ENCODE assay signal across 27 mouse cellular contexts in genomic region chr8:47883739-47884138, GRCm38 (mm10). TPM values are rescaled to one million over a fixed set of nuclear protein-coding genes. Genes with fewer than 3 reads are reported as not detected.
DNase-seq lines count a peak whose midpoint lies in the region; ATAC-seq and TF ChIP-seq lines count a peak whose summit lies in the region.
"Had no signal": no experiment of that assay in that cellular context is flagged by ENCODE, and none has a peak within 500 bp of the region (broad histone marks: within the 10 kb centered on the region; RNA-seq: fewer than 3 reads in every experiment).

No protein-coding gene starts in this region.

- peak; percentile 55 for ATAC-seq in megakaryocyte progenitor cell, adult 5-6 weeks (replicated peaks; ENCODE audit: poor library complexity)
- 0 out of 2 replicates have a peak, but pooled peaks have one; percentile 61 for ATAC-seq in megakaryocyte-erythroid progenitor cell, adult 5-6 weeks (replicated peaks; ENCODE audit: low FRiP score, low TSS enrichment, poor library complexity, severe bottlenecking)
- ATAC-seq: forebrain, embryonic 13.5 days; forebrain, embryonic 16.5 days had no signal

- no peak for TF ChIP-seq CTCF in kidney, adult 2 months (conservative IDR thresholded peaks at IDR 0.05; ENCODE audit: insufficient read depth, insufficient read length, low read depth, low read length)

- no peaks in the 10 kb centered on the region for H3K27me3 ChIP-seq in kidney, adult 2 months (replicated peaks; ENCODE audit: control insufficient read depth, insufficient read depth, low read length)
- H3K27me3 ChIP-seq: embryonic facial prominence, embryonic 13.5 days; embryonic facial prominence, embryonic 15.5 days; forebrain, embryonic 13.5 days had no signal

- 89% methylated on average over 8 of the region's 8 CpGs for WGBS in kidney, adult 2 months

- TF ChIP-seq POLR2A in kidney, adult 2 months (IDR thresholded peaks at IDR 0.05; ENCODE audit: low read depth, low read length): no peak

- H3K4me3 ChIP-seq in kidney, adult 2 months (ENCODE audit: insufficient read depth, low read depth, low read length): no peak overlapping the region
- H3K4me3 ChIP-seq: embryonic facial prominence, embryonic 13.5 days; embryonic facial prominence, embryonic 15.5 days; erythroblast, embryonic 14.5 days; forebrain, embryonic 10.5 days; forebrain, embryonic 13.5 days had no signal

- peaks cover 18% of the 10 kb centered on the region for H3K4me1 ChIP-seq in kidney, adult 2 months (ENCODE audit: control insufficient read depth, insufficient read depth, low read length)
- H3K4me1 ChIP-seq: forebrain, embryonic 13.5 days had no signal

- DNase-seq in kidney, adult 2 months: no peak
- no peak for DNase-seq in kidney, postnatal 14 days
- DNase-seq in spleen, postnatal 4 days (ENCODE audit: low spot score in 2 of 2): no peak
- DNase-seq: adrenal gland, adult 2 months; adrenal gland, postnatal 10 days; adrenal gland, postnatal 25 days; cerebellum, adult 11 months; cerebellum, adult 18-20 months; cerebellum, adult 8-10 months; cerebellum, adult 9-11 months; cerebellum, postnatal 14 days; cerebellum, postnatal 36 days; embryo, embryonic 11 days had no signal

- peak overlapping the region; percentile 78 for H3K27ac ChIP-seq in kidney, adult 2 months (ENCODE audit: insufficient read depth, low read depth, low read length)
- H3K27ac ChIP-seq: embryonic facial prominence, embryonic 13.5 days; embryonic facial prominence, embryonic 15.5 days; forebrain, embryonic 10.5 days; forebrain, embryonic 13.5 days had no signal

- H3K36me3 ChIP-seq in kidney, adult 2 months (ENCODE audit: control insufficient read depth, insufficient read depth, low read length): peaks cover 2% of the 10 kb centered on the region; the same call in 1 of the 2 replicates

RNA-seq across cellular contexts. Expression of gene Cldn22, which starts 59.5 kb away (rescaled TPM):
- polyA plus RNA-seq in kidney, adult 2 months (2012; rRNA removed): 0.77 and 1.3 TPM in 2 replicates
- not detected in 2 replicates for total RNA-seq in megakaryocyte progenitor cell, adult 5-6 weeks (2015)
- not detected in 2 replicates for total RNA-seq in megakaryocyte progenitor cell, adult 5-6 weeks (2017)
- not detected in 2 replicates for total RNA-seq in megakaryocyte-erythroid progenitor cell, adult 5-6 weeks (2014; fragmentation: Nextera tagmentation)
- total RNA-seq in megakaryocyte-erythroid progenitor cell, adult 5-6 weeks (2017): not detected in 2 replicates
- total RNA-seq: adrenal gland, postnatal 4 days; common myeloid progenitor, adult 5-6 weeks; MEL had no signal
- polyA plus RNA-seq: brain, embryonic 14.5 days; C2C12; embryonic facial prominence, embryonic 11.5 days; embryonic facial prominence, embryonic 13.5 days; embryonic facial prominence, embryonic 15.5 days; erythroblast, embryonic 14.5 days; forebrain, embryonic 10.5 days; forebrain, embryonic 13.5 days; forebrain, embryonic 16.5 days had no signal
